Comparison of ENCODE assay signal across 8 mouse cellular contexts in the genomic region with DNA sequence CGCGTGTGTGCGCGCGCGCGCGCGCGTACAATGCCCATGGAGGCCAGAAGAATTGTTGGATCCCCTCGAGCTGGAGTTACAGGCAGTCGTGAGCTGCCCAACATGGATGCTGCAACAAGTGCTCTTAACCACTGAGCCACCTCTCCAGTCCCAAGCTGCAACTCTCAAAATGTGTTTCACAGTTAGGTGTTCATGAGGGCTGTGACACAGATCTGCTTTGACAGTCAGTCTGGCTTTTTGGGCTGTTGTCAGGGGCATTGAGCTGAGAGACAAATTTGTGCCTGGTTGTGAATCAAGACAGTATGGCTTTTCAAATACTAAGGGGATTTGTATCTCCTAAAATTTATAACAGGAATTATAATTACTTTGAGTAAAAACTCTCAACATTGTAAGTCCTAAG.
DNase-seq lines count a peak whose midpoint lies in the region; ATAC-seq and TF ChIP-seq lines count a peak whose summit lies in the region.

No protein-coding gene starts in this region.

- H3K36me3 ChIP-seq in heart, embryonic 14.5 days (ENCODE audit: control insufficient read depth, insufficient read depth, low read length), result peaks cover 20% of the 10 kb centered on the region
- H3K36me3 ChIP-seq in lung, embryonic 15.5 days, result peaks cover 15% of the 10 kb centered on the region; the same call in 1 of the 2 replicates
- no peaks in the 10 kb centered on the region for H3K36me3 ChIP-seq in forebrain, embryonic 15.5 days
- H3K36me3 ChIP-seq in myocyte (ENCODE audit: control insufficient read depth, insufficient read depth), result peaks cover 5% of the 10 kb centered on the region

- ATAC-seq in heart, embryonic 14.5 days (ENCODE audit: insufficient number of reproducible peaks, insufficient read depth, low FRiP score, low read depth), result no peak
- no peak for ATAC-seq in lung, embryonic 15.5 days (ENCODE audit: borderline replicate concordance, extremely low read depth, low FRiP score, low TSS enrichment)
- ATAC-seq in forebrain, embryonic 15.5 days (replicated peaks), result no peak

- DNase-seq in heart, adult 8-10 months (ENCODE audit: low spot score), result no peak
- no peak for DNase-seq in lung, postnatal 14 days
- DNase-seq in spleen, adult 18-20 months, result no peak
- DNase-seq in layer of hippocampus, adult 9-10 months (ENCODE audit: low spot score), result no peak

- H3K9me3 ChIP-seq in heart, embryonic 14.5 days (ENCODE audit: control insufficient read depth, low read length), result no peaks in the 10 kb centered on the region
- no peaks in the 10 kb centered on the region for H3K9me3 ChIP-seq in lung, embryonic 15.5 days
- H3K9me3 ChIP-seq in forebrain, embryonic 15.5 days, result no peaks in the 10 kb centered on the region

- H3K79me2 ChIP-seq in myocyte (ENCODE audit: control insufficient read depth, insufficient read depth), result peaks cover 79% of the 10 kb centered on the region

- H3K4me2 ChIP-seq in heart, embryonic 14.5 days (ENCODE audit: low read length), result peak overlapping the region; percentile 28
- H3K4me2 ChIP-seq in lung, embryonic 15.5 days, result peak overlapping the region; percentile 33; the same call in 1 of the 2 replicates
- H3K4me2 ChIP-seq in forebrain, embryonic 15.5 days (replicated peaks), result no peak overlapping the region
- peak overlapping the region; percentile 21 for H3K4me2 ChIP-seq in myocyte (ENCODE audit: low read depth)

- H3K4me3 ChIP-seq in heart, embryonic 14.5 days (ENCODE audit: control insufficient read depth in 1 of 2, insufficient read depth in 1 of 2, low read depth in 1 of 2, low read length in 2 of 2), result no peak overlapping the region
- no peak overlapping the region for H3K4me3 ChIP-seq in lung, embryonic 15.5 days
- H3K4me3 ChIP-seq in forebrain, embryonic 15.5 days, result no peak overlapping the region
- no peak overlapping the region for H3K4me3 ChIP-seq in myocyte

- no peak overlapping the region for H3ac ChIP-seq in myocyte (ENCODE audit: control insufficient read depth, insufficient read length)

- H3K9ac ChIP-seq in heart, embryonic 14.5 days (ENCODE audit: low read length), result 0 out of 2 replicates have a peak overlapping the region, but pooled peaks have one; percentile 12
- no peak overlapping the region for H3K9ac ChIP-seq in lung, embryonic 15.5 days
- H3K9ac ChIP-seq in forebrain, embryonic 15.5 days (replicated peaks), result no peak overlapping the region

- TF ChIP-seq POLR2A in myocyte (IDR thresholded peaks at IDR 0.05; ENCODE audit: insufficient read length, low read depth), result no peak

- 92% methylated on average over 12 of the region's 12 CpGs for WGBS in heart, embryonic 14.5 days
- WGBS in lung, embryonic 15.5 days, result 82% methylated on average over 12 of the region's 12 CpGs
- 75% methylated on average over 12 of the region's 12 CpGs for WGBS in forebrain, embryonic 15.5 days

- peaks cover 63 to 84% of the 10 kb centered on the region in 2 experiments for H3K4me1 ChIP-seq in heart, embryonic 14.5 days (ENCODE audit: control insufficient read depth in 2 of 2, insufficient read depth in 2 of 2, low read length in 2 of 2)
- H3K4me1 ChIP-seq in lung, embryonic 15.5 days, result peaks cover 94% of the 10 kb centered on the region
- peaks cover 72% of the 10 kb centered on the region for H3K4me1 ChIP-seq in forebrain, embryonic 15.5 days

- peak overlapping the region; percentile 34 to 67 for H3K27ac ChIP-seq in heart, embryonic 14.5 days (replicated peaks in 1 of 2; ENCODE audit: control insufficient read depth in 1 of 2, insufficient read depth in 1 of 2, low read depth in 2 of 2, low read length in 2 of 2)
- H3K27ac ChIP-seq in lung, embryonic 15.5 days, result peak overlapping the region; percentile 81
- H3K27ac ChIP-seq in forebrain, embryonic 15.5 days (replicated peaks), result peak overlapping the region; percentile 77

- no peaks in the 10 kb centered on the region for H3K27me3 ChIP-seq in heart, embryonic 14.5 days (ENCODE audit: control insufficient read depth, insufficient read depth, low read length)
- no peaks in the 10 kb centered on the region for H3K27me3 ChIP-seq in lung, embryonic 15.5 days
- no peaks in the 10 kb centered on the region for H3K27me3 ChIP-seq in forebrain, embryonic 15.5 days
- H3K27me3 ChIP-seq in myocyte (ENCODE audit: control insufficient read depth, insufficient read depth, insufficient read length), result no peaks in the 10 kb centered on the region

TF ChIP-seq in myocyte, 11 proteins besides CTCF, POLR2A, EP300 and RAD21:
- TF ChIP-seq TCF12 (IDR thresholded peaks at IDR 0.05; ENCODE audit: insufficient read depth, poor library complexity, severe bottlenecking), result no peak
- no peak for TF ChIP-seq TCF3 (IDR thresholded peaks at IDR 0.05; ENCODE audit: insufficient read length, low read depth)
